Mouse (Mus musculus): ENCODE results near the gene Odaph.

DNA sequence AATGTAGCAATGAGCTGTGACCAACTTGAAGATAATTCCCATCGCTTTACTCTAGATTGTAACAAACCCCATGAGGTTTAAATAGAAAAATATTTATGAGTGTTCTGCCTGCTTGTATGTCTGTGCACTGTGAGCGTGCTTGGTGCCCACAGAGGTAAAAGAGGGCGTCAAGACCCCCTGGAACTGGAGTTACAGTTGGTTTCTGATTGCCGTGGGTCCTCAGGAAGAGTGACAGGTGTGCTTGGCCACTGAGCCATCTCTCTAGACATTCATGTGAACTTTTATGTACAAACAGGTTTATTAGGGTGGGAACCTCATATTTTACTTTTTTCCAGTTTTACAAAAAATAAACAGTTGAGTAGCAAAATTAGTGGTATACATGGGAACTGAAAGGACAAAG is 56.5 kb downstream of the Odaph start, which contains the start of gene Cdkl2:
- TF ChIP-seq CTCF (conservative IDR thresholded peaks at IDR 0.05; ENCODE audit: insufficient read depth, insufficient read length, low read depth, low read length) (no peak), POLR2A (IDR thresholded peaks at IDR 0.05; ENCODE audit: low read depth, low read length) (no peak)
